Comparison of ENCODE assay signal across 8 mouse cellular contexts in the genomic region with DNA sequence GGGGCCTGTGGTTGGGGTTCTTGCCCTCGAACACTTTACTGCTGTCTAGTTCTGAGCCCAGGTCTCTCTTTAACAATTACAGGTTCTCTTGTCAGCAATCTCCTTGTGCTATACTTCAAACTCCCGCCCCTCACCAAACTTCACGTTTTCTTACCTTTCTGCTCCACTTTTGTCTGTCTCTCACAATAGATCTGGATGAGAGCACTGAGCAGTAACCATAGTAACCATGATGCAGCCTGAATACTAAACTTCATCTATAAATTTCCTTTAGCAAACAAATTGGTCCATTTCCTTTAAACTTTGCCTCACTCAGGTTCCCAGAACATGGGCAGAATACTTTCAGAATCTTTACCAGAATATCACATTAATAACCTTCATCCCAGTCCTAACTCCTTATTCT. TPM values are rescaled to one million over a fixed set of nuclear protein-coding genes. Genes with fewer than 3 reads are reported as not detected.
"Had no signal": no experiment of that assay in that cellular context is flagged by ENCODE, and none has a peak within 500 bp of the region (broad histone marks: within the 10 kb centered on the region; RNA-seq: fewer than 3 reads in every experiment).

No protein-coding gene starts in this region.

- H3K4me3 ChIP-seq: limb, embryonic 13.5 days had no signal

- H3K4me2 ChIP-seq: limb, embryonic 13.5 days had no signal

- H3K9ac ChIP-seq: limb, embryonic 13.5 days; liver, embryonic 14.5 days had no signal

- H3K27me3 ChIP-seq: limb, embryonic 13.5 days had no signal

- H3K4me1 ChIP-seq: limb, embryonic 13.5 days had no signal

- H3K27ac ChIP-seq: limb, embryonic 13.5 days; liver, embryonic 14.5 days; stomach, postnatal 0 days had no signal

- DNase-seq: kidney, postnatal 14 days; left cerebral cortex, postnatal 4 days; lung, adult 18-20 months; thymus, postnatal 14 days had no signal

- H3K36me3 ChIP-seq: limb, embryonic 13.5 days had no signal

- H3K9me3 ChIP-seq: limb, embryonic 13.5 days had no signal

RNA-seq across cellular contexts. Expression of a gene that starts 36.8 kb away (rescaled TPM):
- total RNA-seq: neutrophil, adult 5-6 weeks had no signal
